Mouse (Mus musculus): ENCODE measurements at regions not wholly inside any gene's neighbourhood (a gene's known extent, or its start where the extent isn't known, plus 50 kb on each side); places are given as distances from the start of the nearest gene placed in this dataset.

DNA sequence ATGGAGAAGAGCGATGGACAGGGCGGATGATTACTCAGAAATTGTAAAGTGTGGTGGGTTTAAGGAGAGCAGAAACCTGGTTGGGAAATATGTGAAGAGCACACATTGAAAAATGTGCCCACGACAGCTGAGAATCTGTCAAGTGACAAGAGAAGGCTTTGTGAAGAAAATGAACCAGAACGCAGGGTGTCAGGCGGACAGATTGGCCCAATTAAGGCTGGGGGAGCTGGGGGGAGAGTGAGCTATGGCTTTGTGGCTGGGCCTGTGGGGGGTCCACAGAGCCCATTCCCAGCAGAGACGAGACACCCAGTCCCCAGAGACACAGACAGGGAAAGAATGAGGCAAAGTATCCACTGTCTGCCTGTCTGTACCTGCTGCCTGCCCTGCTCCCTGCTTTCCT lies 153.3 kb downstream of the Shq1 start:
- DNase-seq (ENCODE audit: low spot score): no peak

GRCm38 (mm10) chr6:100512676-100513075 lies 158.3 kb downstream of the Shq1 start:
- no peak for DNase-seq (ENCODE audit: low spot score)

GRCm38 (mm10) chr6:100510676-100511075 lies 160.3 kb downstream of the Shq1 start:
- DNase-seq (ENCODE audit: low spot score): no peak

GRCm38 (mm10) chr6:100505506-100506247 lies 165.3 kb downstream of the Shq1 start:
- no peak for DNase-seq (ENCODE audit: low spot score)

DNA sequence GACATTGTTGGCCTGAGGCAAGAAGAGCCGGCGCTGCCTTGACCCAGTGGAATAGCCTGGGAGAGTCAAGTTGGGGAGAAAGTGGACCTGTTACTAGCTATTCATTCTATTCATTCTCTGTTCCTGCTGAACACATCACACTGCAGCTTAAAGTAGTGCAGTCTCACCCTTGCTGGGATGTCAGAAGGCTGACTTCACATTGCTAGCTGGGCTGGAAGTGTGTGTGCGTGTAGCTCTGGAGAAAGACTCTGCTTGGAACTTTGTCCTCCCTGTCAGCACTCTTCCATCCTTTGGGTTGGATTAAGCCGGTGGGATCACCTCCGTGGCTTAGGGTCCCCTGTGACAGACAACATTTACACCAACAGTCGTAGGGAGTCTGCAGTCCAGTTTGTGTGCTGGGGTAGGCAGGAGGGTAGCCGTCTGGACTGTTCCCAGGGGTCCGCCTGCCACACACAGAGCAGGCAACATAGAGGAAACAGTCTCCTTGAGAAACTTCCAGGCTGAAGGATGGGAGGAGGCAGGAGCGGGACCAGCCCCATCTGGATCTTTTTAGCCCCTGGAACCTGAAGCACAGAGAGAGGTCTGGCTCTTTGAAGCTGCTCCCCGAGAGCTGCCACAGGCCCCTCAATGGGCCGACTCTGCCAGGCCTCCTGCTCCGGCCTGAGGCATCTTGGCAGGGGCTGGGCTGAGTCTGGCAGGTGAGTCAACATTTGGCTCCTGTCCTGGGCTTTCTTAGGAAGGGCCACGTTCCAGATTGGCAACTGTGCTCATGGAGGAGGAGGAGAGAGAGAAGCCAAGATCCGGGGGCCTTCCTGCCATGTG lies 167.8 kb downstream of the Shq1 start:
- DNase-seq (ENCODE audit: low spot score): peak; percentile 56

DNA sequence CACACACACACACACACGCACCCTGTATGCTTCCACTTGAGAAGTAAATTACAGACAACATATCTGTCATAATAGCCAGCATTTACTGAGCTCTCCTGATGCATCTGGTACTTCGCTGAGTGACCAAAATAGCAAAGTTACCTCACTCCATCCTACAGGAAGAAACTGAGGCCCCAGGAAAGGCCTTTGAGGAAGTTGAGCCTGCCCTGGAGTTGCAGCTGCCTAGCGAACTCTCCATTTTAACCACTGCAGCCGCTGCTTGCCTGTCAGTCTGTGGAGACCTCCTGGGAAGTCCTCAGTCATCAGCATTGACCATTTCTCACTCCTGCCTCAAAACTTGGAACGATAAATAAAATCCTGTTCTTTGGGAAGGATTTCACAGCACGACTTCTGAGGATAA lies 168.8 kb downstream of the Shq1 start:
- DNase-seq (ENCODE audit: low spot score): no peak

GRCm38 (mm10) chr6:100500741-100501140 lies 170.2 kb downstream of the Shq1 start:
- no peak for DNase-seq (ENCODE audit: low spot score)

- no peak for DNase-seq (ENCODE audit: low spot score)
Measured at GRCm38 (mm10) chr6:100500060-100500459, 170.9 kb downstream of the Shq1 start.

DNA sequence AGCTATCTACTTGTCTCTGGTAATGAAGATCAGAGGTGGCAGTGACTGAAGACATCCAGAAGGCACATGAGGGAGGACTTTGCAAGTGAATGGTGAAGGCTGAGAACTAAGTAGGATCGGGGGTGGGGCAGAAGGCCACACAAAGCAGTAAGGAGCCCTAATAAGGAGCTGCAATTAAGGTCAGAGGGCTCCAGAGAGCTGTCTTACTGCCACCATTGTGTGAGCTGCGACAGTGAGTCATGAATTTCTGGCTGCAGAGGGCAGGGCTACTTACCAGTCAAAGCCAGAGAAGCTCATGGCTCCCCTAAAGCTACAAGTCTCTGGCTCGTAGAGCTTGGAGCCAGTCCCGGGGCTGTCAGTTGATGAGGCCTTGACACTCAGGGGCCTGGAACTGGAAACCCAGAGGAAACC lies 172.1 kb downstream of the Shq1 start:
- no peak for DNase-seq (ENCODE audit: low spot score)

- DNase-seq (ENCODE audit: low spot score): no peak
Measured at GRCm38 (mm10) chr6:100498126-100498525, 172.8 kb downstream of the Shq1 start.

- DNase-seq (ENCODE audit: low spot score): no peak
Measured at GRCm38 (mm10) chr6:100496135-100496534, 174.8 kb downstream of the Shq1 start.

- DNase-seq (ENCODE audit: low spot score): no peak
Measured at GRCm38 (mm10) chr6:100495131-100495530, 175.8 kb downstream of the Shq1 start.

- no peak for DNase-seq (ENCODE audit: low spot score)
Measured at GRCm38 (mm10) chr6:100493558-100493957, 177.4 kb downstream of the Shq1 start.

- no peak for DNase-seq (ENCODE audit: low spot score)
Measured at GRCm38 (mm10) chr6:100491811-100492210, 179.1 kb downstream of the Shq1 start.

DNA sequence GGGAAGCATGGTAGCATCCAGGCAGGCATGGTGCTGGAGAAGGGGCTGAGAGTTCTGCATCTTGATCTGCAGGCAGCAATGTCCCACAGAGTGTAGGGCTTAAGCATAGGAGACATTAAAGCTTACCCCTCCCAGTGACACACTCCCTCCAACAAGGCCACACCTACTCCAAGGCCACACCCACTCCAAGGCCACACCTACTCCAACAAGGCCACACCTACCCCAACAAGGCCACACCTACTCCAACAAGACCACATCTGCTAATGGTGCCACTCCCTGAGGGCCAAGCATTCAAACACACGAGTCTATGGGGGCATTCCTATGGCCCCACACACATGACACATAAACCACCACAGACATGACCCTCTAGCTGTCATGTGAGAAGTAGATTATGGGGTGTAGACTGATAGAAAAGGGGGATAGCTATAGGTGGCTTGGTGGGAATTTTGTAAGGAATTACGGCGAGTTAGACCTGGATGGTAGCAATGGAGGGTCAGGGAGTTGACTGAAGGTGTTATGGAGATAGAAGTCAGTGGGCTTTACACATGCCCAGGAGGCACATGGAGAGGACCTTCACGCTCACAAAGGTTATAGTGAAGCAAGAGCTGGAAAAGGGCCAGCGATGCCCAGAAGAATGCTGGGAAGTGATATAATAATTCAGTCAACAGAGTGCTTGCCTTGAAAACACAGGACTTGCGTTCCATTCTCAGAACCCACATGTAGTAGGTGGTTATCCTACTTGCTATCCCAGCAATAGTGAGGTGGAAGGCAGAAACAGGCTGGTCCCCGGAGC lies 179.8 kb downstream of the Shq1 start:
- DNase-seq (ENCODE audit: low spot score): no peak

DNA sequence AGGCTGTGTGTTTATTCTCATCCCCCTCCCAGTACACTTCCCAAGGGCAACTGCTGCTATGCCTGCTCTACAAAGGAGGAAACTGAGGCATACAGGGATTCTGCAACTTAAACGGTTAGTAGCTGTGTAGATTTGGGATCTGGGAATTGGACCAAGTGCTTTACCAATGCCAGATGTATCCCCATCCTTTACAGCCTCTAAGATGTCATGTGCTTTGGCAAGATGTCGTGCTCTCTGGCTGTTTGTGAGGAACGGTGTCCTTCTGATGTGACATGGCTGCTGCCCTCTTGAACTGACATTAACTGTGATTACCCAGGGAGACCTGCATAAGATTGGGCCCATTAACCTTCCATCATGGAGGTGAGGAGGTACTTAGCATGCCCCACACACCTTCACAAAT lies 187.1 kb downstream of the Shq1 start:
- no peak for DNase-seq (ENCODE audit: low spot score)

DNA sequence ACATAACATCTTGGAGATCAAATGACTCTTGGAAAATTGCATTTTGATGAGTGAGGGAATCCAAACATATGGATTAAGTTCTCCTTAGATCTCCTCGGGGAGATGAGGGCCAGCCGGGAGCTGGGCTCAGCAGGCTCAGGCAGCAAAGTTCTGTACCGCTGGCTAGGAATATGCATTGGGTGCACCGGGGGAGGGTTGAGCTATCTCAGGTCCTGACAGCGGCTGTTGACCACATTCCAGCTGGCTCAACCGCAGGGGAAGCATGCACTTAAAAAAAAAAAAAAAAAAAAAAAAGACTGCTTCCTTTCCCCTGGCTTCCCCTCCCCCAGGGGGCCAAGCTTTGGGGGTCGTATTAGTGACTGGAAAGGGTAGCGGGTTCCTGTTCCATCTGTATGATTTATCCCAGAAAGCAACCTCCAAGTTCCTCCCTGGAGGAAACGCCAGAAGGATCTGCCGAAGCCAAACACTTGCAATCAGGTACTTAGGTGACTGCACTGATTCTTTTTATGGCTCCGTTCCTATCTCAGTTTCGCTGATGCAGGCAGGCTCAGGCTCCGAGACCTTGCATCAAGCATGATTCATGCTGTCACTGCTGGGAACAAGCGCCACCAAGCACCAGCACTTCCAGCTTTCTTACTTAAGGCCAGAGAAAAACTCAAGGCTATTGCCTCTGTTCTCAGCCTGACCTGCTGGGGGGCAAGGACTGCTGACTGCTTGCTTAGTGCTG lies 187.7 kb downstream of the Shq1 start:
- DNase-seq (ENCODE audit: low spot score): no peak

DNA sequence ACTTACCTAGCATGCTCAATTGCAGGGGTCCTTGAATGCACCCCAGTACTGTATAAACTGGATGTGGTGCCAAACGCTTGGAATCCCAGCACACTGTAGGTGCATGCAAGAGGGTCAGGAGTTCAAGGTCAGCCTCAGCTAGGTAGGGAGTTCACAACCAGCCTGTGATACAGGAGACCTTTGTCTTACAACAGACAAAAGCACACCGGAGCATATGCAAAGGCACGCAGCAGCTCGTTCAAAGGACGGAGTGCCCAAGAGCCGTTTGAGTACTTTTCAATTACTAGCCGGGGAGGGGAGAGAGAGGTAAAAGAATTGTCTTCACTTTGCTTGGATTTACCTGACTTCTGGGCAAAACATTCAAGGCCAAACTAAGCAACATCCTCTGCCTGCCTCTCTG lies 188.4 kb downstream of the Shq1 start:
- DNase-seq (ENCODE audit: low spot score): no peak

GRCm38 (mm10) chr6:100480525-100480924 lies 190.4 kb downstream of the Shq1 start:
- no peak for DNase-seq (ENCODE audit: low spot score)

DNA sequence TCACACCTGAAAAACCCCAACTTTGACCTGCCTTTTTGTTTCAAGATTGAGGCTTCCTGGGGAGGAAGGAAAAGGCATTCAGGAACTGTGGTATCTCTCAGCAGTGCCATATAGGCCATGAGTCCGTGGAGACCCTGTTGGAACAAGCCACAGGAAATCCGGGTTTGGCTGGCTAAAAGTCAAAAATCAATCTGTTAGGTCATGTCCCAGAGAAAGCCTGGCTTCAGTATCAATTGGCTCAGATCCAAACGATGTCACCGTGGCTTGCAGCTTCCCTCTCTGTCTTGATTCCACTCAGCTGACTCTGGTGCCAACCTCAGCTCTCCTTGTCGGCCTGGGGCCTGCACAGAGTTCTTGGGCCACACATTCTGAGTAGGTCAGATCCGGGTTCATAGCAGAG lies 191.1 kb downstream of the Shq1 start:
- DNase-seq (ENCODE audit: low spot score): no peak

GRCm38 (mm10) chr6:100479455-100479854 lies 191.5 kb downstream of the Shq1 start:
- no peak for DNase-seq (ENCODE audit: low spot score)

Data from ovary, postnatal 36 days (tissue).